Mouse (Mus musculus): Measurements from ENCODE around the gene Dnah11.

DNA sequence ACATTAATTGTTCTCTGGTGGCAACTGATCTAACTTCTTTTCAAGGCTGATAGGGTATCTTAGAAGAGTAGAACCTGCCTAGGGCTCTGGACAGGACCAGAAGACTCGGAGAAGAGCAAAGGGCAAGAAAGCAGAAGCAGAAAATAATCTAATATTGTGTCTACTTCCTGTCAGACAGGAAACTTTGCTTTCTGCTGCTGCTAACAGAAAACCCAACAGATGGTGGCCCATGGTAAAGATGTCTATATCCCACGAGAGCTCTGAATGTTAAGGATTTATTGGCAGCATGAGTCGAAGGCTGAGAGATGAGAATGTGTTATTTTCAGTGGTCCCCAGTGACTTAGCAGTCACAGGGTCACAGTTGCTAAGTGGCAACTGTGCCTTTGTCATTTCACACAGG is 22.3 kb upstream of the Dnah11 start:
- TF ChIP-seq POLR2A (IDR thresholded peaks at IDR 0.05; ENCODE audit: extremely low read depth, insufficient read depth, low read length), result no peak
- TF ChIP-seq CTCF (IDR thresholded peaks at IDR 0.05; ENCODE audit: extremely low read depth, insufficient read depth, low read length), result no peak

All from cortical plate, adult 2 months (tissue).